Mouse (Mus musculus): ENCODE measurements around the gene Hmgb1.

- TF ChIP-seq CTCF (IDR thresholded peaks at IDR 0.05; ENCODE audit: low read depth) (no peak), EP300 (IDR thresholded peaks at IDR 0.05; ENCODE audit: low read depth) (no peak)
These were observed 15.5 kb downstream of the Hmgb1 start for GRCm38 (mm10) chr5:149168816-149169215.

Data from liver, postnatal 0 days (tissue).